Mouse (Mus musculus): ENCODE measurements around the gene Hrh1.

Gene Hrh1
- long read RNA-seq, experiment 1 = 0 reads
- long read RNA-seq, experiment 2, partial matches to known transcripts = 0 of 1 reads
- long read RNA-seq, experiment 2, other reads (novel, unspliced or antisense) = 1 of 1 reads

DNA sequence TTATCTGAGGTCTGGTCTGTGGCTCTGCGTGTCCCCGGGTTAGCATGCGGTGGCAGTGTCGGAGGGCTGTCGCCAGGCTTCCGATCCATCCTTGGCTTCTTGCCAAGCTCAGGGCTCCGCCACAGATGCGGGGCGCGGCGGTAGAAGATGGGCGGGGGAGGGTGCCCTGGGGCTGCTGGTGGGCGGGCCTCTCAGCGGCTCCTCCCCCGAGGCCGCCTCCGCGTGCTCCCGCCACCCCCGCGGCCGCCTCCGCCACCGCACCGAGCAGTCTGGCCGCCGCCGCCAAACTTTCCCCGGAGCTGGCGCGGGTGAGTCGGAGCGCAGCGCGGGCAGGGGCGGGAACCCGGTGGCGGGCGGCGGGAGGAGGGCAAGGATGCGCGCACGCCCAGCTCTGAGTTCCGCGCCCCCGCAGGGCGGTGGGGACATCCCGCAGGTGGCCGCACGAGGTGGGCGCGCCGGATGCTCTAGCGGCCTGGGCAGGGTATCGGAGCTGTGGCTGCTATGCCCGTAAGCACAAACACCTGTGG, at the start of gene Hrh1:
Hrh1 (plus strand) TSS at position 246 of the 527 bp plus-strand sequence.
- intact Hi-C loops (cut with DNase I) = loop anchor here (5.0 kb wide), 1 partner anchor 50 kb away; no protein-coding TSS in a partner anchor

DNA sequence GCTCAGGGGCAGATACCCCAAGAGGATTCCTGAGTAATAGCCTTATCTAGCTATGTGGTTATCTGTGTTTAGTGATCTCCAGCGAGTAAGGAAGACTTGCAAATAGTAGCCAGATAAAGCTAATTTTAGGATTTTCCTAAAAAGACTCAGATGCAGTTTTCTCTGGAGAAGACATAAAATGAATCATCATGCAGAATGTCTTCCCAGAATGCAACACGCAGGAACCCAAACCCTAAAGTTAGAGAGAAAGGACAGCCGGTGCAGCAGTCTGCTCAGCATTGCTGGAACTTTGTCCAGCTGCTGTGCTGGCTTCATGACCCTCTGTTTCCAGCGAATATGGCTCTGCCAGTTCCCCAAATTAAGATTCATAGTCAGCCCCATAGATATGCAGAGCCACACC, 43.1 kb upstream of the Hrh1 start:
- intact Hi-C loops (cut with DNase I) = no loop called here

DNA sequence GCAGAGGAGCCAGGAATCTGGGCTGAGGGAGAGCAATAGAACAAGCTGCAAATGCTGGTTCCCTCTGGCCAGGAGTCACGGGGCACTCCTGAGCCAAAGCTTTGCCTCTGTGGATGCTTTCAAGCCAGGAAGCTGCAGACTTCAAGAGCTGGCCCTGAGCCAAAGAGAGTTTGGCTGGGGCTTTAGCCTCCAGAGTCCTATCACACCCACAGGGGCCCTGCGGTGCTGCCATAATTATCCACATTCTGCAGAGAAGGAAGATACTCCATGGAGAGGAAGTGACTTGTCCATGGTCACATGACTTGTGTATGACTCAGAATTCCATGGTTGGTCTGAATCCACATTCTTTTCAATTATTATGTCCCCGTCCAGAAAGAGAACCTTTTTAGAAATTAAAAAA, 39.6 kb upstream of the Hrh1 start:
- intact Hi-C loops (cut with DNase I) = no loop called here

DNA sequence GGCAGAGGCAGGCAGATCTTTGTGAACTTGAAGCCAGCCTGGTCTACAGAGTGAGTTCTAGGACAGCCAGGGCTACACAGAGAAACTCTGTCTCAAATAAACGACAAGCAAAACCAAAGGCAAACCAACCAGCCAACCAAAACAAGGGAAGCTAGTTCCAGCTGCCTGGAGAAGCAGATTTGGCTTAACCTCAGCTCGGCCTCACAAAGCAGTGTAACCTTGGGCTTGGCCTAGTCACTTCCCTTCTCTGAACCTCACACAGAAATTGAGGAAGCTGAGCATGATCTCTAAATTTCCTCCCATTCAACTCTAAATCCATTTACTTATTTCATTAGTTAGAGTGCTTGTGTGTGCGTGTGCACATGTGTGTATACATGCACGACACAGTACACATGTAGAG, 35.4 kb upstream of the Hrh1 start:
- intact Hi-C loops (cut with DNase I) = no loop called here

GRCm38 (mm10) chr6:114363740-114364139, 34.0 kb upstream of the Hrh1 start:
- intact Hi-C loops (cut with DNase I) = no loop called here

DNA sequence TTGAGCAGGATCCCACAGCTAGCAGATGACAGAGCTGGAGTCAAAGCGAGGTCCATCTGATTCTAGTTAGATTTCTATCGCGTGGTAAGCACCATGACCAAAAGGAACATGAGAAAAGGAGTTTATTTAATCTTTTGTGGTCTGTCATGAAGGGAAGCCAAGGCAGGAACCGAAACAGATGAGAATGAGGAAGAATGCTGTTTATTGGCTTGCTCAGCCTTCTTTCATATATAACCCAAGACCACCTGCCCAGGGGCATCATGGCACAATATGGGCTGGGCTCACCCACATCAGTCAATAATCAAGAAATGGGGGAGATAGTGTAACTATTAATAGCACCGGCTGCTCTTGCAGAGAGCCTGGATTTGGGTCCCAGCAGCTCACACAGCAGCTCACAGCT, 33.0 kb upstream of the Hrh1 start:
- intact Hi-C loops (cut with DNase I) = no loop called here

DNA sequence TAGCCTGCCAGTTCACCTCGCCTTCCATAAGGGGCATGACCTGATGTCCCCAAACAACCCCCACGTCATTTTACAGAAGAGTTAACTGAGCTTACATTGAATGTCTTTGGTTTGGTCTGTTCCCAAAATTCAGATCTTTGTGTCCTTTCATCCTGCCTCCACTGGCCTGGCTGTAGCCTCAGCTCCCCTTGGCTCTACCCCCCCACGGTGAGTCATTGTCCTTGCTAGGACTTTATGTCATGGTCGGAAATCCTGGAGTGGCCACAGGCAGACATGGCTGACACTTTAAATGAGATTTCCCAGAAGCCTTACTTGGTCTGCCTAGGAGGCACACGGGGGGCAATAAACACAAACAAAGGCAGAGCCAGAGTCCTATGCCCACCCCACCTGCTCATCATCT, 31.5 kb upstream of the Hrh1 start:
- intact Hi-C loops (cut with DNase I) = no loop called here

- intact Hi-C loops (cut with DNase I) = no loop called here
Observed at GRCm38 (mm10) chr6:114367681-114368080, 30.1 kb upstream of the Hrh1 start.

DNA sequence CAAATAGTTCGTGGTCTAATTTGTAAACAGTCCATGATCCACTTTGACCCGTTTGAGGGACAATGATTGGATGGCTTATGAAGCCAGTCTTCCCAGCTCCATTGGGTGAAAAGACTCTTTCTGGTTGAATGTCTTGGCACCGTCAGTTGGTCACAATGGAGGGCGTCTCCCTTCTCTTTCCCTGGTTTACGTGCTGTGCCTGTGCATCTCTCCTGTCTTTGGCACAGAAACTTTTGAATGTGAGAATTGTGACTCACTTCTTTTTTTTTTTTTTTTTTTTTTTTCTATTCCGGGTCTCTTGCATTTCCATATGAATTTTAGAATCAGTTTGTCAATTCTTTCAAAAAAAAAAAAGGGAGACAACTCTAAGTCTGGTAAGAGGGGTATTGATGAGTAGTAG, 29.5 kb upstream of the Hrh1 start:
- intact Hi-C loops (cut with DNase I) = no loop called here

GRCm38 (mm10) chr6:114372741-114373140, 25.0 kb upstream of the Hrh1 start:
- intact Hi-C loops (cut with DNase I) = no loop called here

DNA sequence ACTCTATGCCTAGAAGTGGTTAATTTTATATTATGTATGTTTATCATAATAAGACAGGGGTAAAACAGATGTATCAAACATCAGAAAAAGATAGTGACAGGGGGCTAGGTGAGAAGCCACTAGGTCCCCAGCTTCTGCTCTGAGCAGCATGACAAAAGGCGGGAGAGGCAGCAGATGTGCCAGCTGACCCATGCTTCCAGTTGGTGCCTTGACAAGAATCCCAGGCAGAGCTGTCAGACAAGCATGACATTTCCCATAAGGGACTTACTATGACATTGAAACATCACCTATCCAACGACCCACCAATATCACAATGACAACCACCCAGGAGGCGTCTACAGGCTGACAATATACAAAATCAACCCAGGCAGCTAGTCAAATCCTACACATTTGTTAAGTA, 16.9 kb upstream of the Hrh1 start:
- intact Hi-C loops (cut with DNase I) = no loop called here

- intact Hi-C loops (cut with DNase I) = no loop called here
Observed at GRCm38 (mm10) chr6:114387320-114387719, 10.4 kb upstream of the Hrh1 start.

- intact Hi-C loops (cut with DNase I) = no loop called here
Observed at GRCm38 (mm10) chr6:114387855-114388254, 9.9 kb upstream of the Hrh1 start.

GRCm38 (mm10) chr6:114390129-114390528, 7.6 kb upstream of the Hrh1 start:
- intact Hi-C loops (cut with DNase I) = no loop called here

DNA sequence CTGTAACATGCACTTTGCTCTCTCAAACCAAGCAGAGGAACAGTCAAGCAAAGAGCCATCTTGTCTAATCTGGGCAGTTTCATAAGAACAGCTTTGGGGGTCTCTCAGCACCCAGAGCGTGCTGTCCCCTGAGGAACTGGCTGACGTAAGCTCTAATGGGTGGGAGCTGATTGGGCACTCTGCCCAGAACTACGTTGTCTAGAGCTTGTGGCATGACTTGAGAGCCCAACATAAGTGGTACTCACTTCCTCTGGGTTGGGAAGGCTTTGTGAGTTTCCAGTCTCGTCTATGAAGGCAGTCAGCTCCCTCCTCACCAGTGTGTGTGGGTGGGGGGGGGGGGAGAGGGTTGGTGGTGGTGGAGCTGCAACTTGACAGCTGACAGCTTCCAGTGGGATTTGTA, 2.8 kb upstream of the Hrh1 start:
- intact Hi-C loops (cut with DNase I) = loop anchor here (5.0 kb wide), 1 partner anchor 48 kb away; no protein-coding TSS in a partner anchor

DNA sequence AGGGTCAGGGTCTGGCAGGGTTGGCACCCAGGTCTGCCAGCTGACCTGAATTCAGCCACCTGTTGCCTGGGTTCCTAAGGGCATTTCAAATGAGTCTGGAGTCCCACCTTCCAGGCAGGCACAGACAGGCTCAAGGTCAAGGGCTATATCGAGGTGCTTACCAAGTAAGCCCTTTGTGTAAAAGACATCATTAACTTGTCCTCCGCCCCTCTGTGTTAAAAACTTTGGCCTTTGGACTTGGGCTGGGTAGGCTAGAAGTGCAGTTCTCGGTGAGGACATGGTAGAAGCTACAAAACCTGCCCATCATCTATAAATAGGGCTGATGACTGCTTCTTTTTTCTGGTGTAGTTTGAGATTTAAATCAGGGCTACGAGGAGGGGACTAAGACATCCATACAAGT, 1.1 kb upstream of the Hrh1 start:
- intact Hi-C loops (cut with DNase I) = loop anchor here (5.0 kb wide), 1 partner anchor 49 kb away; no protein-coding TSS in a partner anchor

DNA sequence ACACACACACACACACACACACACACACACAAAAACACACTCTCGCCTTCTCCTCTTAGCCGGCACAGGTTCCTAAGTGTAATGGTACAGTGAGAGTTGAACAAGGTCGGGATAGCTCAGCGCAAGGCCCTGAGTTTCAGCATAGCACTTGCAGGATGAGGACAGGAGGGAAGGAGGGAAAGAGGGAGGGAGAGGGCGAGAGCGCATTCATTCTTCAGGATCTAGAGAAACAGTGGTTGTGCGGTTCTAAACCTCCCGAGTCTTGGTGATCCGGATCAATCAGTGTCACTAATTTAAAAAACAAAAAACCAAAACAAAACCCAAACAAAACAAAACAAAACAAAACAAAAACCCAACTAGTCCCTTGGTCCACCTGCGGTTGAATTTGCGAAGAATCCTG, 456 bp upstream of the Hrh1 start:
- intact Hi-C loops (cut with DNase I) = loop anchor here (5.0 kb wide), 1 partner anchor 50 kb away; no protein-coding TSS in a partner anchor

DNA sequence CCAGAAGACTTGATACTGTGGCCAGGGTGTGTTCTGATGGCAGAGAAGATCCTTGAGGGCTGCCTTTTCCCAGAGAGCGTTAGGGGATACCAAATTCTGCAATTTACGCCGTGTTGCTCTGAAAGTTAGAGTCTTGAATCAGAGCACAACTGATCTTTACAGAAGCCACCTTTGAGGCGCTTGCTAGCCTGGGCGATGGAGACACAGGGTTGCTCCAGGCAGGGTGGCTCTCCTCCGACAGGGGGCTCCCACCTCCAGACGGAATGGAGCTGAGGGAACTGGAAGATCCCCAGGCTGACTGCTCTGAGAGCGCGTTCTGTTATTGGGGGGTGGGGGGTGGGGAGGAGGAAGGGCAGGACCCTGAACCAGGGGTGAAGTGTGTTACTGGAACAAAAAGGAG, 890 bp downstream of the Hrh1 start:
- intact Hi-C loops (cut with DNase I) = loop anchor here (5.0 kb wide), 1 partner anchor 51 kb away; no protein-coding TSS in a partner anchor

DNA sequence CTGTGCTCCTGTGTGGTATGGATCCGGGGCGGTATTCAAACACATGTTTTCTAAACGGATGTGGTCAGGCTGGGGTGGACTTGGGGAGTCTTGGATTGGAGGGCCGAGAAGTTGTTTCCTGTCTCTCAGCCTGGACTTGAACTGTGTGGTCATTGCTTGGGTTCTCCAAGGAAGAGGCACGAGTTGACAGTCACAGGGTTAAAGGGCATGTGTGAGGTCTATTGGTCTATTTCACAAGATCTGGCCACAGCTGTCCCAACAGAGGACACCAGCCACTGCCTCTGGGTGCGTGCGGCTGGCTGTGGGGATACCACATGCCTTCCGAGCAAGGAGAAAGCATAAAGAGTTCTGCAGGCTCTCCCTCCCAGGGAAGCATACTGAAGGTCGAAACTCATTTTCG, 2.7 kb downstream of the Hrh1 start:
- intact Hi-C loops (cut with DNase I) = no loop called here

DNA sequence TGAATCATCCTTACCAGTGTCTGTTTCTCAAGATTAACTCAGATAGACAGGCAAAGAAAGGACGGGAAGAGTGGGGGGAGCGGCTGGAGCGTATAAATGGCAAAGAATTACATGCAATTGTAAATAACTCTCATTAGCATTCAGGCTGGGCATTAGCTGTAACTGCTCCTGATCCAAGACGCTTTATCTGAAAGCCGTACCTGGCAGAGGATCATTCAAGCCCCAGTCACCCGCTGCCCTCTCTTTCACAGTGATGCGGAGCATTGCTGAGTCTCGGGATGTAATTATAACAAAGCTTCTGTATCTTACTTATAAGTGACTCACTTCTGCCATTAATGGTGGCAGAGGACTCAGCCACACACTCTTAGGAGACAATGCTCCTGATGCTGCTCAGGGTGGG, 3.1 kb downstream of the Hrh1 start:
- intact Hi-C loops (cut with DNase I) = no loop called here

- intact Hi-C loops (cut with DNase I) = no loop called here
Observed at GRCm38 (mm10) chr6:114402161-114402560, 4.4 kb downstream of the Hrh1 start.

- intact Hi-C loops (cut with DNase I) = no loop called here
Observed at GRCm38 (mm10) chr6:114403632-114404031, 5.9 kb downstream of the Hrh1 start.

- intact Hi-C loops (cut with DNase I) = no loop called here
Observed at GRCm38 (mm10) chr6:114404128-114404527, 6.4 kb downstream of the Hrh1 start.

Measured in adrenal gland (tissue).